Mouse (Mus musculus): Measurements from ENCODE around the gene E330009J07Rik. TPM values are rescaled to one million over a fixed set of nuclear protein-coding genes. Genes with fewer than 3 reads are reported as not detected.

The E330009J07Rik gene
- polyA plus RNA-seq, 1 experiment from 2014 or later: 5.0 TPM

DNA sequence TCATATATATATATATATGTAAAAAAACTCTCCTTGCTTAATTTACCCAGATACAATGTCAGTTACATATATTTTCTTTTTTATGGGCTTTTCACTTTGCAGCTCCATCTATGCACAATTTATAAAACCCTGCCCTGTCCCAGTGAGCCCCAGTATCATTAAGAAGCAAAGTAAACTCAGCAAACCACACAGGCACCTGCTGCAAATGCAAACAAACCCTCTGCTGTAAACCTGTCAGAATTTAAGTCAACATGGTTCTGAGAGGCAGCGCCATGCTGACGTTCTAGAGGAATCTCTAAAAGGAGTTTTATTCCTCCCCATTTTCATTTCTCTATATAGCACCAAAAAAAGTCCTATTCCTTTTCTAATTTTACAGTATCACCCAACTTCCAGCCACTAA lies 33.9 kb downstream of the E330009J07Rik start:
- ATAC-seq (ENCODE audit: insufficient number of reproducible peaks, low FRiP score): no peak
- WGBS: 91% methylated on average over 2 of the region's 2 CpGs
- Histone ChIP-seq H3K4me2 (no peak overlapping the region), H3K27ac (ENCODE audit: poor library complexity, severe bottlenecking) (no peak overlapping the region), H3K9ac (no peak overlapping the region), H3K9me3 (replicated peaks) (peaks cover 6% of the 10 kb centered on the region; the same call in 1 of the 2 replicates), H3K4me3 (no peak overlapping the region), H3K4me1 (replicated peaks) (no peaks in the 10 kb centered on the region), H3K36me3 (peaks cover 64% of the 10 kb centered on the region), H3K27me3 (replicated peaks) (no peaks in the 10 kb centered on the region)

DNA sequence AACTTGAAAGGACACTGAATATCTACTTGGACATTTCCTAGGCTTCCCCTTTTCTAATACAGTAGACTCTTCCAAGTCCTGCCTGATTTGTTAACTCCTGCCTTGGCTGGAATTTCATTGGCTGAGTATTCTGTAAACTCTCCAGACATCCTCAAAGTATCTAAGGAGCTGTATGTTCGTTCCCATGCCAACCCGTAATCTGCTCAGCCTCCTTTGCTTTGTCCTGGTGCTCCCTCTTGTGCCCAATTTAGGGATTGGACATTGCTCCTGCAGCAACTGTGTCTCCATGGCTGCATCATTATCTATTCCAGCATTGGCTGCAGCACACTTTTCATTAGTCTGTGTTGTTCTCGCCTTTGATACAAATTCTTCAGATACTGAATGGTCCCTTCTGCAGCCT lies 42.7 kb downstream of the E330009J07Rik start:
- Histone ChIP-seq H3K27ac (ENCODE audit: poor library complexity, severe bottlenecking) (no peak overlapping the region), H3K27me3 (replicated peaks) (no peaks in the 10 kb centered on the region), H3K4me2 (no peak overlapping the region), H3K4me1 (replicated peaks) (peaks cover 5% of the 10 kb centered on the region; the same call in 1 of the 2 replicates), H3K9ac (no peak overlapping the region), H3K4me3 (no peak overlapping the region), H3K9me3 (replicated peaks) (0 out of 2 replicates have a peak, but pooled peaks cover under 1% of the 10 kb centered on the region), H3K36me3 (peaks cover 19% of the 10 kb centered on the region)
- ATAC-seq (ENCODE audit: insufficient number of reproducible peaks, low FRiP score): peak; percentile 45; the same call in 1 of the 2 replicates
- 24% methylated on average over 3 of the region's 3 CpGs for WGBS

DNA sequence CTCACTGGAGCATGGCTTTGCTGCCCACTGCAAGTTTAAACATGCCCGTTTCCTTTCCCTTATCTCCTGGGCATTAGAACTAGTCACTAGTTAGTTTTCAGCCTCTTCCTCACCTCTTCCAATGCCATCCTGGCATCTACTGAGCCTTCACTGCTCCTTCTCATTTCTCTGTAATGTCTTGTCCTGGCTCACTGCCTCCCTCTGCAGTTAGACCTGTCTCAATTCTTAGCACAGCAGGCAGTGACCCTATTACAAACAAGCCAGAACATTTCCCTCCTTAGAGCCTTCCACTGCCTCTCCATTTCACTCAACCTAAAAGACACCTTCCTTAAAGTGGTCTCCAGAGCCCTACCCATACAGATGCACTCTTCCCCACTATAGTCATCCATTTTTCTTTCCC lies 45.0 kb downstream of the E330009J07Rik start:
- no peaks in the 10 kb centered on the region for H3K9me3 ChIP-seq (replicated peaks)
- ATAC-seq (ENCODE audit: insufficient number of reproducible peaks, low FRiP score): no peak
- H3K27me3 ChIP-seq (replicated peaks): no peaks in the 10 kb centered on the region
- no peak overlapping the region for H3K9ac ChIP-seq
- H3K4me1 ChIP-seq (replicated peaks): peaks cover 5% of the 10 kb centered on the region; the same call in 1 of the 2 replicates
- WGBS: 78% methylated on average over 1 of the region's 1 CpGs
- H3K27ac ChIP-seq (ENCODE audit: poor library complexity, severe bottlenecking): no peak overlapping the region
- H3K4me3 ChIP-seq: no peak overlapping the region
- peaks cover 13% of the 10 kb centered on the region for H3K36me3 ChIP-seq
- no peak overlapping the region for H3K4me2 ChIP-seq

DNA sequence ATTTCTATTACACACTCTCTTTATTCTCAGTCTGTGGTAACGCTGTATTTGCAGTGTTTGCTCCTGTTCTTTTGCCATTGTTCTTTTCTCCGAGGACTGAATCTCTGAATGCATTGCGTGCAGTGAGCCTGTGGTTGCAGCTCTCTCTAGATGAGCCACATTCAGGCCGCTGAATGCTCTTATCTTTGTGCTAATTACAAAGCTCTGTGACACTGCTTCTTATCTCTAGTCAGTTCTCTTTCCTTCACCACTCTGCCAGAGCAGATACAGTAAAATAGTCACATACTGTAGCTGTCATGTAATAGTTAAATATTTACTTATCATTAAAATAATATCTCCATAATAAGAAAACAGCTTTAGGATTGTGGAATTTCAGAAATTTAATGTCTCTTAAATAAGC lies 47.3 kb downstream of the E330009J07Rik start:
- 0 out of 2 replicates have a peak, but pooled peaks cover 5% of the 10 kb centered on the region for H3K36me3 ChIP-seq
- WGBS: 11% methylated on average over 4 of the region's 4 CpGs
- H3K27ac ChIP-seq (ENCODE audit: poor library complexity, severe bottlenecking): no peak overlapping the region
- no peak for ATAC-seq (ENCODE audit: insufficient number of reproducible peaks, low FRiP score)
- peaks cover 5% of the 10 kb centered on the region; the same call in 1 of the 2 replicates for H3K4me1 ChIP-seq (replicated peaks)
- H3K27me3 ChIP-seq (replicated peaks): no peaks in the 10 kb centered on the region
- H3K9me3 ChIP-seq (replicated peaks): no peaks in the 10 kb centered on the region
- H3K4me2 ChIP-seq: peak overlapping the region; percentile 30
- no peak overlapping the region for H3K4me3 ChIP-seq
- H3K9ac ChIP-seq: no peak overlapping the region

DNA sequence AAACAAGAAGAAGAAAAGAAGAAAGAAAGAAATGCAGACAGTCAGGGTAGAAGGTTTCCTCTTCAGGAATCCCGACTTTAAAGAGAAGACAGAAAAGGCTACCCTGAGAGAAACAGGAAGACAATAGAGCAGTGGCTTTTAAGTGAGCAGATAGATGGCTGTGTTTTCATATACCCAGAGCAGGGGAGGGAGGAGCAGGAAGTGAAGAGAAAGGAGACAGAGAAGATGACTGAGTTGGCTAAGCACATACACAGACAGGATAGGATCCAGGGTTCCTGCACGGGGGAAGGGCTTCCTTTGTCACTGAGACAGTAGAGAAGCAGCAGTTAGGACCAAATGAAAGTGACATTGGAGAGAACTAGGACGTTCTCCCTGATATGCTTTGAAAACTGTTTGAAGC lies 50.3 kb downstream of the E330009J07Rik start:
- Histone ChIP-seq H3K27ac (ENCODE audit: poor library complexity, severe bottlenecking) (no peak overlapping the region), H3K4me2 (no peak overlapping the region), H3K4me1 (replicated peaks) (peaks cover 5% of the 10 kb centered on the region; the same call in 1 of the 2 replicates), H3K9me3 (replicated peaks) (no peaks in the 10 kb centered on the region), H3K27me3 (replicated peaks) (no peaks in the 10 kb centered on the region), H3K36me3 (peaks cover 12% of the 10 kb centered on the region; the same call in 1 of the 2 replicates), H3K9ac (no peak overlapping the region), H3K4me3 (no peak overlapping the region)
- ATAC-seq (ENCODE audit: insufficient number of reproducible peaks, low FRiP score): no peak
- 52% methylated on average over 3 of the region's 3 CpGs for WGBS

DNA sequence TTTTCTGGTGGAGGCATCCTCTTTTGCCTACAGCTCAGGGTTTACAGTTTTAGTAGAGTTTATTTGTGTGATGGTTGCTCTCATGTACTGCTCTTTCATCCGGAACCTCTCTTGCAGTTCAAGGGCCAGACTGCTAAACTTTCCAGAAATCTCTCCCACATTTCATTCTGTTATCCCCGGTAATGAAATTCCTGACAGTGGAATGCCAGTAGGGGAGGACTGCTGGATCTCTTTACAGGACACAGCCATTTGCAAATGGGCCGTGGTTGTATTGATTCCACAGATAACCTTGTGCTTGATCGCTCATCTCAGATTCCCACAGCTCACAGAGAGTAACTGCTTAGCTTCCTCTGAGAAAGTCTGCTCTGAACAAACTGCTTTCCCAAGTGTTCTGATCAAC lies 54.0 kb downstream of the E330009J07Rik start:
- no peak overlapping the region for H3K27ac ChIP-seq (ENCODE audit: poor library complexity, severe bottlenecking)

DNA sequence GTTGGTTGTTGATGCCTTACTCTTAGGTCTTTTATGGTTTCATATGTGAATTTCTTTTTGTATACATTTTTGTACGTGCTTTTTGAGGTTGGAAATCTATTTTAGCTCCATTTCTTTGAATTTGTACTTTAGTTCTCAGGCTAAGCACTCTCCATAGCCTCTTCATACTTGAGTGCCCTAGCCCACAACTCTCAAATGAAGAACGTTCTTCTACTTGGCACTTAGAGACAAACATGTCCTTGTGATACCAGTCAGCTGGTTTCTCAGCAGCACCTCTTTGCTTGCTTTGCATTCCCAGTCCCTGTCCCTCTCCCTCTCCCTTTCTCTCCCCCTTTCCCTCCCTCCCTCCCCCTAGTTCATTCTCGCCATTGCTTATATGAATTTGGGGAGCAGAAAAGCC lies 55.8 kb downstream of the E330009J07Rik start:
- Histone ChIP-seq H3K9me3 (replicated peaks) (no peaks in the 10 kb centered on the region), H3K9ac (no peak overlapping the region), H3K27ac (ENCODE audit: poor library complexity, severe bottlenecking) (no peak overlapping the region), H3K36me3 (peaks cover 23% of the 10 kb centered on the region), H3K4me1 (replicated peaks) (no peaks in the 10 kb centered on the region), H3K27me3 (replicated peaks) (no peaks in the 10 kb centered on the region), H3K4me2 (no peak overlapping the region), H3K4me3 (no peak overlapping the region)
- 82% methylated on average over 3 of the region's 3 CpGs for WGBS
- ATAC-seq (ENCODE audit: insufficient number of reproducible peaks, low FRiP score): no peak

More for the DNA sequence above, 54.0 kb downstream of the E330009J07Rik start:
- Histone ChIP-seq H3K4me2 (no peak overlapping the region), H3K27me3 (replicated peaks) (no peaks in the 10 kb centered on the region), H3K4me3 (no peak overlapping the region), H3K36me3 (peaks cover 23% of the 10 kb centered on the region), H3K9ac (no peak overlapping the region), H3K4me1 (replicated peaks) (no peaks in the 10 kb centered on the region), H3K9me3 (replicated peaks) (no peaks in the 10 kb centered on the region)
- WGBS: 74% methylated on average over 4 of the region's 4 CpGs
- no peak for ATAC-seq (ENCODE audit: insufficient number of reproducible peaks, low FRiP score)

DNA sequence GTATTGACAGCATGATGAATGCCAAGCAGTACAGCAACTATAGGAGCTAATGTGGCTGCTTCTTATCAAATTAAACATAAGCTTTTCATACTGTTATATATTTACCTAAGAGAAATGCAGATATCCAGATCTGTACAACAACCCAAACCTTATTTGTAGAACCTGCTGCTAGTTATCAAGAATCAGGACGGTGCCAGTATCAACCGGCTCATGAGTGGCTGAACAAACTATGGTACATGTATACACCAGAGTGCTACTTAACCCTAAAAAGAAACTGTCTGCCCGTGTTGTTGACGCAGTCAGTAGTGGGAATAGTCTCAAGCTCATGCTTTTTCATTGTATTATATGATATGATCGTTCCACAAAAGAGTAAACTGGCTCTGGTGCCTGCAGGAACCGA lies 64.9 kb downstream of the E330009J07Rik start:
- WGBS: 83% methylated on average over 6 of the region's 6 CpGs
- ATAC-seq (ENCODE audit: insufficient number of reproducible peaks, low FRiP score): no peak
- no peak overlapping the region for H3K9ac ChIP-seq
- no peak overlapping the region for H3K4me2 ChIP-seq
- H3K36me3 ChIP-seq: peaks cover 18% of the 10 kb centered on the region
- no peak overlapping the region for H3K27ac ChIP-seq (ENCODE audit: poor library complexity, severe bottlenecking)
- no peak overlapping the region for H3K4me3 ChIP-seq
- H3K9me3 ChIP-seq (replicated peaks): no peaks in the 10 kb centered on the region
- peaks cover 5% of the 10 kb centered on the region for H3K4me1 ChIP-seq (replicated peaks)
- no peaks in the 10 kb centered on the region for H3K27me3 ChIP-seq (replicated peaks)

DNA sequence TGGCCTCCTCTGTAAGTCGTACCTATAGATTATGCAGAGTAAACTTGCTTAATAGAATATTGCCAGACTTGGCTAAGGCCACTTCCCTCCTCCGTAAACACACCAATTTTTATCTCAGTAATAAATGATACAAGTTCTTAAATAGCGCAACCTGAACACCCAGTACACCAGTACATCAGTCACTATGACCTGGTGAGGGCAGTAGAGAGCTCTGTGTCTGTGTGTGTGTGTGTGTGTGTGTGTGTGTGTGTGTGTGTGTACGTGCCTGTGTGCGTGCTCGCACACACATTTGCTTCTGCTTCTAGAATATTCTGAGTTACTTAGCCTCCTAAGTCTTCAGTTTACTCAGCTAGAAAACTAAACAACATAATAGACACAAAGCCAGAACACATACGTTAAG lies 82.6 kb downstream of the E330009J07Rik start:
- Histone ChIP-seq H3K27me3 (replicated peaks) (no peaks in the 10 kb centered on the region), H3K36me3 (peaks cover 32% of the 10 kb centered on the region), H3K4me2 (no peak overlapping the region), H3K9me3 (replicated peaks) (no peaks in the 10 kb centered on the region), H3K4me1 (replicated peaks) (0 out of 2 replicates have a peak, but pooled peaks cover 4% of the 10 kb centered on the region), H3K4me3 (no peak overlapping the region), H3K27ac (ENCODE audit: poor library complexity, severe bottlenecking) (no peak overlapping the region), H3K9ac (no peak overlapping the region)
- no peak for ATAC-seq (ENCODE audit: insufficient number of reproducible peaks, low FRiP score)
- 94% methylated on average over 7 of the region's 7 CpGs for WGBS

Other genes starting within 250 kb of the E330009J07Rik start
- 40.6 and 43.3 TPM in 2 replicates for gene Agk, start 111.0 kb downstream of the E330009J07Rik start, polyA plus RNA-seq (2016; fragmentation: Nextera tagmentation; extraction: Ambion mirVana)
- gene Wee2, start 3.0 kb upstream of the E330009J07Rik start, polyA plus RNA-seq (2016; fragmentation: Nextera tagmentation; extraction: Ambion mirVana): not detected in 2 replicates
- 106 and 110 TPM in 2 replicates for gene Ssbp1, start 35.2 kb upstream of the E330009J07Rik start, polyA plus RNA-seq (2016; fragmentation: Nextera tagmentation; extraction: Ambion mirVana)
- not detected in 2 replicates for gene Tas2r137, start 55.1 kb upstream of the E330009J07Rik start, polyA plus RNA-seq (2016; fragmentation: Nextera tagmentation; extraction: Ambion mirVana)
- gene Tas2r108, start 57.4 kb upstream of the E330009J07Rik start, polyA plus RNA-seq (2016; fragmentation: Nextera tagmentation; extraction: Ambion mirVana): not detected in 2 replicates
- not detected in 2 replicates for gene Prss37, start 83.4 kb upstream of the E330009J07Rik start, polyA plus RNA-seq (2016; fragmentation: Nextera tagmentation; extraction: Ambion mirVana)
- not detected in 2 replicates for gene Olfr461, start 118.9 kb upstream of the E330009J07Rik start, polyA plus RNA-seq (2016; fragmentation: Nextera tagmentation; extraction: Ambion mirVana)
- gene Olfr460, start 133.4 kb upstream of the E330009J07Rik start, polyA plus RNA-seq (2016; fragmentation: Nextera tagmentation; extraction: Ambion mirVana): not detected in 2 replicates
- 0.21 and 0.33 TPM in 2 replicates for gene Clec5a, start 149.7 kb upstream of the E330009J07Rik start, polyA plus RNA-seq (2016; fragmentation: Nextera tagmentation; extraction: Ambion mirVana)
- gene Tas2r138, start 177.2 kb upstream of the E330009J07Rik start, polyA plus RNA-seq (2016; fragmentation: Nextera tagmentation; extraction: Ambion mirVana): not detected in 2 replicates
- 0.09 and 0.21 TPM in 2 replicates for gene Mgam, start 192.7 kb upstream of the E330009J07Rik start, polyA plus RNA-seq (2016; fragmentation: Nextera tagmentation; extraction: Ambion mirVana)